Mouse (Mus musculus): ENCODE results near the gene Scamp2. TPM values are rescaled to one million over a fixed set of nuclear protein-coding genes. Genes with fewer than 3 reads are reported as not detected.

Gene Scamp2
- polyA plus RNA-seq, 1 experiment from 2014 or later = 53.3 TPM

DNA sequence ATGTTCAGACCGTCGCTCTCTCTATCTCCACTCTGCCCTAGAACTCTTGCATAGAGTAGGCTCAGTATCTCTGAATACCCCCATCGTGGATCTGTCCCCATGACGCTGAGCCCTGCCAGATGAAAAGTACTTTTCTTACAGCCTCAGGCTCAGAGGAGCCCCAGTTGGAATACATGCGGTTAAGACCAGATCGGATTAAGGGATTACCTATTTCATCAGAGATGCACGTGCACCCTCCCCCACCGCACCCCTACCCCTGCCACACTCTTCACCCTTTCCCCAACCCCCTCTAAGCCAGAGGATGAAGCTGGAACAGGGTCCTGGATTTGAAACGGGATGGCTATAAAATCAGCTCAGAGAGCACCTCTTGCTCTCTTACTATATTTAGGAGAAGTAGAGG lies 44.8 kb downstream of the Scamp2 start:
- no peak for ATAC-seq (replicated peaks; ENCODE audit: insufficient number of reproducible peaks, low FRiP score, low TSS enrichment)
- WGBS (ENCODE audit: insufficient replicate concordance) = 21% methylated on average over 9 of the region's 9 CpGs
- H3K27me3 ChIP-seq (ENCODE audit: control insufficient read depth, insufficient read depth, low read length) = peaks cover 39% of the 10 kb centered on the region

DNA sequence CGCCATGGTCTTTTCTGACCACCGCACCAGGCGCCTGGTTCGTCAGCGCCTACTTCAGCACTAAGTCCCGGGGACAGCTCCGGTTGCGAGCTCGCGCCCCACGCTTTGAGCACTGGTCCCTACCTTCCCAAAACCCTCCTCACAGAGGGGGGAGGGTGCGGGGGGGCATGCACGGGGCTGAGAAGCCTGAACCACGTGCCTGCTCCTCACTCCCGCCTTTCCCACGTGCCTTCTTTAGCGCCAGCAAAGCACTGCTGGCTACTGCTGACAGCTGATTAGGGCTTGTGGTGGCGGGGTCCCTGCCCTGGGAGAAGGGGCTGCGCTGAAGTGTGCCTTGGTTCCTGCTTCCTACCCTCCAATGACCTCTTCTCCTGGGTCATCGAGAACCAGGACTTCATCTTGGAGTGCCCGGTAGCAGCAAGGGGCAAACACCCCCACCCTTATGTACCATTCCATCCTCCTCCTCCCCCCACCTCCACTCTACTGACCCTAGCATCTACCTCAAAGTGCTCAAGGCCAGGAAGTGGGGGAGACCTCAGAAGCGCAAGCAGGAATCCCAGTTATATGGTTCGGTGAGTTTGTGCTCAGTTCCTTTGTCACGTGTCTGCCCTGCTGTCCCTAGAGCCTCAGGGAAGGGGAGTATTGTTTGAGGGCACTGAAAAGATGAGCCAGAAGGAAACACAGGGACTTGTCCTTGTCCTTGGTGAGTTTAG lies 45.6 kb downstream of the Scamp2 start, which contains the start of gene Cplx3:
TSS of gene Cplx3 (minus strand) at position 143 of the 713 bp plus-strand sequence.
- WGBS (ENCODE audit: insufficient replicate concordance) = 4% methylated on average over 24 of the region's 24 CpGs

More for the DNA sequence above, 44.8 kb downstream of the Scamp2 start:
- Histone ChIP-seq H3K9ac (ENCODE audit: low read depth, low read length) (no peak overlapping the region), H3K9me3 (replicated peaks; ENCODE audit: control insufficient read depth, low read length) (no peaks in the 10 kb centered on the region), H3K4me3 (ENCODE audit: low read depth, low read length) (no peak overlapping the region), H3K36me3 (ENCODE audit: control insufficient read depth, insufficient read depth, low read length) (no peaks in the 10 kb centered on the region), H3K27ac (ENCODE audit: low read depth, low read length) (no peak overlapping the region), H3K4me2 (no peak overlapping the region), H3K4me1 (ENCODE audit: control insufficient read depth, insufficient read depth, low read length) (peaks cover 20% of the 10 kb centered on the region)

DNA sequence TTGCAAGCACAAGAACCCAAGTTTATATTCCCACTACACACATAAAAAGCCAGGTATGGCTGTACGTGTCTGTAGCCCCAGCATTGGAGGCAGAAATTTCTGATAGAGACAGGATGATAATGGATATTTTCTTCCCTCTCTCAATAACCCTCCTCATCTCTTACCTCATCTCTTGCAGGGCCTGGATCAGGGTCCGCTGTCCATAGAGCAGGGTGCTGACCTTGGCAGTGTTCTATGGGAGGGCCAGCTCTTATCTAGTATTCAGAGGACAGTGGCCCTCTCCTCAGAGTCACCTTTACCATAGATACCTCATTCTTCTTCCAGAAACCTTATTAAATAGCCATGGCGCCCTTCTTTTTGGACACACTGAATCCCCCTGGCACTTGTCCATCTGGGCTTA lies 49.1 kb downstream of the Scamp2 start:
- Histone ChIP-seq H3K27ac (ENCODE audit: low read depth, low read length) (no peak overlapping the region), H3K27me3 (ENCODE audit: control insufficient read depth, insufficient read depth, low read length) (peaks cover 35% of the 10 kb centered on the region), H3K9me3 (replicated peaks; ENCODE audit: control insufficient read depth, low read length) (no peaks in the 10 kb centered on the region), H3K36me3 (ENCODE audit: control insufficient read depth, insufficient read depth, low read length) (no peaks in the 10 kb centered on the region), H3K4me2 (no peak overlapping the region), H3K4me3 (ENCODE audit: low read depth, low read length) (no peak overlapping the region), H3K9ac (ENCODE audit: low read depth, low read length) (no peak overlapping the region), H3K4me1 (ENCODE audit: control insufficient read depth, insufficient read depth, low read length) (0 out of 2 replicates have a peak, but pooled peaks cover 2% of the 10 kb centered on the region)
- 45% methylated on average over 3 of the region's 3 CpGs for WGBS (ENCODE audit: insufficient replicate concordance)
- ATAC-seq (replicated peaks; ENCODE audit: insufficient number of reproducible peaks, low FRiP score, low TSS enrichment) = no peak

More for the DNA sequence above, 45.6 kb downstream of the Scamp2 start, which contains the start of gene Cplx3:
- Histone ChIP-seq H3K36me3 (ENCODE audit: control insufficient read depth, insufficient read depth, low read length) (no peaks in the 10 kb centered on the region), H3K4me2 (no peak within 1 kb of the TSS), H3K27me3 (ENCODE audit: control insufficient read depth, insufficient read depth, low read length) (peaks cover 41% of the 10 kb centered on the region), H3K9ac (ENCODE audit: low read depth, low read length) (no peak within 1 kb of the TSS), H3K9me3 (replicated peaks; ENCODE audit: control insufficient read depth, low read length) (no peaks in the 10 kb centered on the region), H3K4me1 (ENCODE audit: control insufficient read depth, insufficient read depth, low read length) (peaks cover 12% of the 10 kb centered on the region), H3K27ac (ENCODE audit: low read depth, low read length) (no peak within 1 kb of the TSS), H3K4me3 (ENCODE audit: low read depth, low read length) (no peak within 1 kb of the TSS)
- ATAC-seq (replicated peaks; ENCODE audit: insufficient number of reproducible peaks, low FRiP score, low TSS enrichment) = no peak

DNA sequence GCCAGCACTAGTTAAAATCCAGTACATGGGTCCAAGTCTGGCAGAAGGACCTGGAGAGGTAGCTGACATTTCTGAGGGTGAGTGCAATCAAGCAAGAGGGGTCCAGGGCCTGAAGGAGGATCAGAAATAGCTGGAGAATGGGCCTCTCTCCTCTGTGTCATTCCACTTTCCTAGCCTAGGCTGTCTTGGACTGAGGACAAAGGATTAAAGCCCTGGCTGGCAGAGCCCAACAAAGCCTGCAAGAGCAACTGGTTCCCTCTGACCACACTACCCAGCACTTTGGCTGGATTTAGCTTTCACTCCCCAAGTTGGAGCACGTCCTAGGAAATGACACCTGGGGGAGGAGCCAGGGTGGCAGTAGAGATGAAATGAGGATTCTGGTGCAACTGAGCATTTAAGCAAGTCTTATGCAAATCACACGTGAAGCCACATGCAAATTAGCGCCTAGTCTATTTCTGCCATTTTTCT lies 49.6 kb downstream of the Scamp2 start:
- 52% methylated on average over 3 of the region's 3 CpGs for WGBS (ENCODE audit: insufficient replicate concordance)
- no peak overlapping the region for H3K4me3 ChIP-seq (ENCODE audit: low read depth, low read length)

DNA sequence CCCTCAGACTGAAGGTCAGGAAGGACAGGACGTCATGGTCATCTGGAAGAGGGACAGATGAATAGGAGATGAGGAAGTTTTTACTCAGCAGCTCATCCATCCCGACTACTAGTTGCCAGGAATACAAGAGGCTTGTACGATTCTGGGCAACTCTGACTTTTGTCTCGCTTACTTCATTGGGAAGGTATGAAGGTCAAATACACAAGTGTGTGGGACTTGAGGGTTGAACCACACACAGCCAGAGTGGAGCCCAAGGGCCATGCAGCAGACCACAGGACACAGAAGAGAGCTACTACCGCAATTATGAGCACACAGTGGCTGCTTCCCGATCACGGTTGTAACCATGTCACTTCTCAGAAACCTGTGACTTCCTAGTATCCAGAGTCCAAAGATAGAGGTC lies 51.8 kb downstream of the Scamp2 start:
- no peaks in the 10 kb centered on the region for H3K9me3 ChIP-seq (replicated peaks; ENCODE audit: control insufficient read depth, low read length)
- no peaks in the 10 kb centered on the region for H3K4me1 ChIP-seq (ENCODE audit: control insufficient read depth, insufficient read depth, low read length)
- no peaks in the 10 kb centered on the region for H3K36me3 ChIP-seq (ENCODE audit: control insufficient read depth, insufficient read depth, low read length)
- H3K9ac ChIP-seq (ENCODE audit: low read depth, low read length) = no peak overlapping the region
- WGBS (ENCODE audit: insufficient replicate concordance) = 74% methylated on average over 7 of the region's 7 CpGs
- H3K4me2 ChIP-seq = no peak overlapping the region
- ATAC-seq (replicated peaks; ENCODE audit: insufficient number of reproducible peaks, low FRiP score, low TSS enrichment) = no peak
- H3K4me3 ChIP-seq (ENCODE audit: low read depth, low read length) = no peak overlapping the region
- peaks cover 14% of the 10 kb centered on the region; the same call in 1 of the 2 replicates for H3K27me3 ChIP-seq (ENCODE audit: control insufficient read depth, insufficient read depth, low read length)
- no peak overlapping the region for H3K27ac ChIP-seq (ENCODE audit: low read depth, low read length)

More for the DNA sequence above, 49.6 kb downstream of the Scamp2 start:
- H3K4me1 ChIP-seq (ENCODE audit: control insufficient read depth, insufficient read depth, low read length) = 0 out of 2 replicates have a peak, but pooled peaks cover 2% of the 10 kb centered on the region
- ATAC-seq (replicated peaks; ENCODE audit: insufficient number of reproducible peaks, low FRiP score, low TSS enrichment) = no peak
- no peaks in the 10 kb centered on the region for H3K36me3 ChIP-seq (ENCODE audit: control insufficient read depth, insufficient read depth, low read length)
- no peak overlapping the region for H3K4me2 ChIP-seq
- peaks cover 29% of the 10 kb centered on the region for H3K27me3 ChIP-seq (ENCODE audit: control insufficient read depth, insufficient read depth, low read length)
- H3K9ac ChIP-seq (ENCODE audit: low read depth, low read length) = no peak overlapping the region
- no peak overlapping the region for H3K27ac ChIP-seq (ENCODE audit: low read depth, low read length)
- H3K9me3 ChIP-seq (replicated peaks; ENCODE audit: control insufficient read depth, low read length) = no peaks in the 10 kb centered on the region

DNA sequence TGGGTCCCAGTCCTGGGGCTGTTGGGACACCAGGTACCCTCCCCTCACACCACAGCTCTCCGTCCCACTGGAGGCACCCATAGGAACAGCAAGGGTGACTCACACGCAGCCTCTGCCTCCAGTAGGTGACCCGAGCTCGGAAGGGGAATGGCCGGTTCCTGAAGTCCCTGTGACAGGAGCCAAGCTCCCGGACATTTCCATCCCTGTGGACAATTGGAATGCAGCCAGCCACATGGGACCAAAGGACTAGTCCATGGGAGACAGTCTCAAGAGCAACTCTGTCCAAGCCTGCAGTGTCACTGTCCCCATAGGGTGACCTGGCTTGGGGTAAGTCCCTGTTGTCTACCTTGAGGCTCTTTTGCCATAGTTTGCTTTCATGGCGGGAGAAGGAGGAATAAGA lies 53.2 kb downstream of the Scamp2 start:
- no peak overlapping the region for H3K27ac ChIP-seq (ENCODE audit: low read depth, low read length)
- H3K9me3 ChIP-seq (replicated peaks; ENCODE audit: control insufficient read depth, low read length) = no peaks in the 10 kb centered on the region
- no peaks in the 10 kb centered on the region for H3K36me3 ChIP-seq (ENCODE audit: control insufficient read depth, insufficient read depth, low read length)
- H3K4me3 ChIP-seq (ENCODE audit: low read depth, low read length) = no peak overlapping the region
- peaks cover 8% of the 10 kb centered on the region; the same call in 1 of the 2 replicates for H3K27me3 ChIP-seq (ENCODE audit: control insufficient read depth, insufficient read depth, low read length)
- no peak overlapping the region for H3K9ac ChIP-seq (ENCODE audit: low read depth, low read length)
- ATAC-seq (replicated peaks; ENCODE audit: insufficient number of reproducible peaks, low FRiP score, low TSS enrichment) = no peak
- H3K4me1 ChIP-seq (ENCODE audit: control insufficient read depth, insufficient read depth, low read length) = no peaks in the 10 kb centered on the region
- no peak overlapping the region for H3K4me2 ChIP-seq
- WGBS (ENCODE audit: insufficient replicate concordance) = 73% methylated on average over 7 of the region's 7 CpGs

DNA sequence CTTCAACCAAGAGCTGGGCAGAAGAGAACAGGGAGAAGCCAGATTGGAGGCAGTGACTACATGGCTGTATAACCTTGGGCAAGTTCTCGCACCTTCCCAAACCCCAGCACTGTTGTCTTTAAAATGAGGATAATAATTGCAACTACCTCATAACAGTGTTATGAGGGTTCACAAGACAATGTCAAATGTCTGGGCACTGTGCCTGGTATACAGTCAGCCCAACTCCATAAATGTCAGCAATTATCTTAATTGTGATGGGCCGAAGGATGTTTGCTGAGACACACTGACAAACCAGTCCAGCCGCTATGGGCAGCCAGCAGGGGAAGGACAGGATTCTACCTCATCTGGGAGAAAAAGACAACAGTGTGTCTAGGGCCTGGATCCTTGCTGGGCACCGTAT lies 54.0 kb downstream of the Scamp2 start:
- ATAC-seq (replicated peaks; ENCODE audit: insufficient number of reproducible peaks, low FRiP score, low TSS enrichment) = no peak
- Histone ChIP-seq H3K4me3 (ENCODE audit: low read depth, low read length) (no peak overlapping the region), H3K4me1 (ENCODE audit: control insufficient read depth, insufficient read depth, low read length) (no peaks in the 10 kb centered on the region), H3K27me3 (ENCODE audit: control insufficient read depth, insufficient read depth, low read length) (peaks cover 7% of the 10 kb centered on the region; the same call in 1 of the 2 replicates), H3K9ac (ENCODE audit: low read depth, low read length) (no peak overlapping the region), H3K9me3 (replicated peaks; ENCODE audit: control insufficient read depth, low read length) (no peaks in the 10 kb centered on the region), H3K36me3 (ENCODE audit: control insufficient read depth, insufficient read depth, low read length) (no peaks in the 10 kb centered on the region), H3K4me2 (no peak overlapping the region), H3K27ac (ENCODE audit: low read depth, low read length) (no peak overlapping the region)
- 78% methylated on average over 4 of the region's 4 CpGs for WGBS (ENCODE audit: insufficient replicate concordance)

DNA sequence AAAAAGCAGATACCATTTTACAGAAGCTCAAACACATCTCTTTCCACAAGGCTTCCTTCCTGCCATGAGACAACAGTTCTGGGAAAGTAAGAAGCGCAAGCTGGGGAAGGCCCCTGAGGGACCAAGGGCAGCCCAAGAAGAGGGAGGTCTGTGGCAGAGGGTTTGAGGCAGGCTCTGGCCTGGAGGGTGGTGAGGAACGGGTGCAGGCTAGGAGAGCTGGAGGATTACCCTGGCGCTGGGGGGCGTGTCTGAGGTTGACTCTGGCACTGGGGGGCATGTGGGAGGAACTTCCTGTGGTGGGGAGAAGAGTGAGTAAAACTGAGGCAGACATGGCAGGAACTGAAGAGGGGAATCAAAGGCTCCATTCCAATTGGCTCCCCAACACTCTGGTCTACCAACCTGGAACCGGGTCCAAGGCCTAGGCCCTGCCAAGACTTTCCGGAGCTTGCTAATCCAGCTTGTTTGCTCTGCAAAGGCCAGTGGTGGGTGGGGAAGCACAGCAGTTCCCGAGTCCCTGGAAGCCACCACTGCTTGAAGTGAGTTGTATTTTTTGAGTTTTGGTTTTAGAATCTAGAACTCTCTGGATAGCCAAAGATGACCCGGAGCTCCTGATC lies 56.9 kb downstream of the Scamp2 start:
- H3K4me3 ChIP-seq (ENCODE audit: low read depth, low read length) = no peak overlapping the region
- no peak overlapping the region for H3K9ac ChIP-seq (ENCODE audit: low read depth, low read length)
- no peak for ATAC-seq (replicated peaks; ENCODE audit: insufficient number of reproducible peaks, low FRiP score, low TSS enrichment)
- H3K9me3 ChIP-seq (replicated peaks; ENCODE audit: control insufficient read depth, low read length) = no peaks in the 10 kb centered on the region
- H3K4me2 ChIP-seq = no peak overlapping the region
- no peaks in the 10 kb centered on the region for H3K36me3 ChIP-seq (ENCODE audit: control insufficient read depth, insufficient read depth, low read length)
- WGBS (ENCODE audit: insufficient replicate concordance) = 67% methylated on average over 8 of the region's 8 CpGs
- no peaks in the 10 kb centered on the region for H3K4me1 ChIP-seq (ENCODE audit: control insufficient read depth, insufficient read depth, low read length)
- no peak overlapping the region for H3K27ac ChIP-seq (ENCODE audit: low read depth, low read length)
- H3K27me3 ChIP-seq (ENCODE audit: control insufficient read depth, insufficient read depth, low read length) = 0 out of 2 replicates have a peak, but pooled peaks cover 2% of the 10 kb centered on the region
